Mouse (Mus musculus) thymus, adult 2 months (tissue): ENCODE data around the gene Zkscan6. TPM values are rescaled to one million over a fixed set of nuclear protein-coding genes. Genes with fewer than 3 reads are reported as not detected.

ENCODE experiments used
- DNase-seq: peaks from one replicate; pipeline ENCODE4 v3.0.0; 2021
- H3K27ac ChIP-seq: fragments of 200-500 bp; 2 replicates; pipeline ENCODE4 v1.5.1; 2012; ENCODE audit warnings: low read length, control low read depth; ENCODE audit not compliant: control insufficient read depth, insufficient read depth
- H3K27me3 ChIP-seq: fragments of 200-500 bp; 2 replicates; pipeline ENCODE4 v1.6.1; 2012; ENCODE audit warnings: mild to moderate bottlenecking, low read length, moderate library complexity, mixed read lengths; ENCODE audit not compliant: control insufficient read depth, insufficient read depth
- H3K36me3 ChIP-seq: fragments of 200-500 bp; 2 replicates; pipeline ENCODE4 v1.6.1; 2012; ENCODE audit warnings: mild to moderate bottlenecking, low read length, moderate library complexity; ENCODE audit not compliant: control insufficient read depth, insufficient read depth
- H3K4me1 ChIP-seq: fragments of 200-500 bp; replicated peaks from 2 replicates; pipeline ENCODE4 v1.6.1; 2012; ENCODE audit warnings: low read length; ENCODE audit not compliant: control insufficient read depth, insufficient read depth
- H3K4me3 ChIP-seq: fragments of 200-500 bp; 2 replicates; pipeline ENCODE4 v1.5.1; 2012; ENCODE audit warnings: mild to moderate bottlenecking, low read length, control low read depth, moderate library complexity; ENCODE audit not compliant: control insufficient read depth, insufficient read depth
- CTCF ChIP-seq: fragments of 200-500 bp; IDR thresholded peaks from 2 replicates; pipeline ENCODE4 v1.5.1; 2012; ENCODE audit warnings: mild to moderate bottlenecking, control low read depth, low read length, moderate library complexity, borderline replicate concordance; ENCODE audit not compliant: control insufficient read depth, poor library complexity, insufficient read depth; ENCODE audit errors: extremely low read depth
- POLR2A ChIP-seq: fragments of 200-500 bp; IDR thresholded peaks from 2 replicates; pipeline ENCODE4 v1.6.1; 2012; ENCODE audit warnings: mild to moderate bottlenecking, low read length, control low read depth, moderate library complexity; ENCODE audit not compliant: control insufficient read depth, poor library complexity, insufficient read depth; ENCODE audit errors: extremely low read depth
- WGBS: fragments of 180-500 bp; shearing (Covaris S2); methylation state at CpG from one replicate; pipeline ENCODE4 v1.1.7; 2018; 5-methylcytosine and 5-hydroxymethylcytosine counted together
- polyA plus RNA-seq: library from polyadenylated mRNA; depleted of rRNA; stranded (reverse); fragments of >200 nt; gene quantifications from 2 replicates; pipeline ENCODE4 v1.2.3, GENCODE M21; 2012; rRNA removed

Zkscan6 gene
- polyA plus RNA-seq, 1 experiment = 7.6 TPM

DNA sequence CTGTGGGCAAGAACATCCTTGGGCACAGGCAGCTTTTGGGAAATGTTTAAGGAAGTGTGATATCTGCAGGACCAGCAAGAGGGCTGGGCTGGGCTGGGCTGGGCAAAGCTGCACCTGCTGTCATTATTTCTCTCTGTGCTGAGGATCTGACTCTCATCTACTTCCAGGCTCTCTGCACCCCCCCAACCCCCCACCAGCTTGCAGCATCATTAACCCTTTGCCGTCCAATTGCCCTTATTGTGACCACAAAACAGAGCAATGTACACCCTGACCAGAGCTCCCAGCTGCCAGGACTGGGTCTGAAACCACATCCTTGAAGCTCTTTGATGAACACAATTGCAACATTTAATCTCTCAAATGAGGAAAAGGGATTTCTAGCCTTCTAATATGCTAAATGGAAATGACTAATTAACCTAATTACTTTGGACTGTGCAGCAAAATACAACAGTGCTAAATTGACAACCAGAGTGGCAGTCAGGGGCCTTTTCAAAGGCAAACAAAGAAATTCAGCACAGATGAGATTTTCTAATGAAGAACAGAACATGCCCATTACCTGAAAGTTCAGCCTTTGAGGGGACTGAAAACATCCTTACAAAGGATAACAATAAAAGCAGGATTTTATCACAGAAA is 70.3 kb downstream of the Zkscan6 start:
- TF ChIP-seq POLR2A (no peak), CTCF (no peak)
- DNase-seq = no peak
- no peak overlapping the region for H3K27ac ChIP-seq
- no peaks in the 10 kb centered on the region for H3K36me3 ChIP-seq
- no peaks in the 10 kb centered on the region for H3K4me1 ChIP-seq
- no peak overlapping the region for H3K4me3 ChIP-seq
- 57% methylated on average over 1 of the region's 1 CpGs for WGBS
- H3K27me3 ChIP-seq = no peaks in the 10 kb centered on the region

Other genes with a start within 250 kb of the Zkscan6 start
- gene Map2k4, start 18.9 kb upstream of the Zkscan6 start, polyA plus RNA-seq = 17.8 and 18.5 TPM in 2 replicates